Mouse (Mus musculus): ENCODE measurements around the gene Med27.

DNA sequence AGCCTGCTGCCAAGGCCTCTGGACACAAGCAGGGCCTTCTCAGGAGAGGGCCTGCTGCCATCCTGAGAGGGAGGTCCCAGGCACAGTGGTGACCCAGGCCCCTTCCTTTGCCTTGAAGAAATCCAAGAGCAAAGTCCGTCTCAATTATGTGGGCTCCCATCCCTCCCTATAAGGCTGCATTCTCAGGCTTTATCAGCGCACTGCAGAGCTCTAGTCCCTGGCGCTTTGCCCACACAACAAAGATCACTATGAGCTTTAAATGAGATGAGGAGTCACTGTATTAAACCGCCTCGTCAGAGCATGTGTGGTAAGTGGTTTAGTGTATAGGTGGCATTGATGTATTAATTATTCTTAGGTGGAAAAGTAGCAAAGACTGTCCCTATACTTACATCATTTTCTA, 85.9 kb downstream of the Med27 start:
- TF ChIP-seq CTCF (IDR thresholded peaks at IDR 0.05; ENCODE audit: borderline replicate concordance, insufficient read depth, low read length), result no peak
- no peak for TF ChIP-seq POLR2A (IDR thresholded peaks at IDR 0.05; ENCODE audit: low read depth, low read length)

Data from embryonic fibroblast, embryonic 13.5 days (primary cell).